Mouse (Mus musculus) thymus, postnatal 0 days (tissue): ENCODE measurements at regions not wholly inside any gene's neighbourhood (a gene's known extent, or its start where the extent isn't known, plus 50 kb on each side); places are given as distances from the start of the nearest gene placed in this dataset.

Experiments
- DNase-seq: peaks from one replicate; pipeline ENCODE4 v3.0.0-alpha.2; 2015; ENCODE audit warnings: low spot score

- DNase-seq: no peak
These were observed 629.6 kb upstream of the Nrsn1 start for GRCm38 (mm10) chr13:25899871-25900270.

- no peak for DNase-seq
These were observed 622.8 kb upstream of the Nrsn1 start for GRCm38 (mm10) chr13:25893150-25893549.

GRCm38 (mm10) chr13:25882818-25883217 is 612.5 kb upstream of the Nrsn1 start:
- DNase-seq: no peak

GRCm38 (mm10) chr13:25868923-25869322 is 598.6 kb upstream of the Nrsn1 start:
- DNase-seq: no peak

- no peak for DNase-seq
These were observed 587.9 kb upstream of the Nrsn1 start for GRCm38 (mm10) chr13:25858207-25858606.

GRCm38 (mm10) chr13:25857569-25857968 is 587.3 kb upstream of the Nrsn1 start:
- no peak for DNase-seq

GRCm38 (mm10) chr13:25857096-25857495 is 586.8 kb upstream of the Nrsn1 start:
- no peak for DNase-seq

- DNase-seq: no peak
These were observed 586.2 kb upstream of the Nrsn1 start for GRCm38 (mm10) chr13:25856549-25856948.

- no peak for DNase-seq
These were observed 577.9 kb upstream of the Nrsn1 start for GRCm38 (mm10) chr13:25848156-25848555.

- DNase-seq: no peak
These were observed 567.9 kb upstream of the Nrsn1 start for GRCm38 (mm10) chr13:25838237-25838636.

GRCm38 (mm10) chr13:25829146-25829924 is 559.0 kb upstream of the Nrsn1 start:
- DNase-seq: no peak

GRCm38 (mm10) chr13:25808564-25809253 is 538.4 kb upstream of the Nrsn1 start:
- DNase-seq: no peak

- DNase-seq: no peak
These were observed 523.0 kb upstream of the Nrsn1 start for GRCm38 (mm10) chr13:25793216-25793803.

GRCm38 (mm10) chr13:25781161-25781560 is 510.9 kb upstream of the Nrsn1 start:
- DNase-seq: no peak

- no peak for DNase-seq
These were observed 507.4 kb upstream of the Nrsn1 start for GRCm38 (mm10) chr13:25777706-25778105.

- DNase-seq: no peak
These were observed 504.4 kb upstream of the Nrsn1 start for GRCm38 (mm10) chr13:25774586-25775182.

GRCm38 (mm10) chr13:25754515-25755105 is 484.3 kb upstream of the Nrsn1 start:
- no peak for DNase-seq

GRCm38 (mm10) chr13:25751409-25751777 is 481.1 kb upstream of the Nrsn1 start:
- DNase-seq: no peak

- DNase-seq: no peak
These were observed 480.4 kb upstream of the Nrsn1 start for GRCm38 (mm10) chr13:25750460-25751408.

- no peak for DNase-seq
These were observed 468.3 kb upstream of the Nrsn1 start for GRCm38 (mm10) chr13:25738601-25739000.
